Mouse (Mus musculus) embryo, embryonic 11 days (tissue): Measurements from ENCODE around the gene Adprm.

Experiments used
- DNase-seq: peaks from one replicate; pipeline ENCODE4 v3.0.0-alpha.2; 2015

The Adprm gene

DNA sequence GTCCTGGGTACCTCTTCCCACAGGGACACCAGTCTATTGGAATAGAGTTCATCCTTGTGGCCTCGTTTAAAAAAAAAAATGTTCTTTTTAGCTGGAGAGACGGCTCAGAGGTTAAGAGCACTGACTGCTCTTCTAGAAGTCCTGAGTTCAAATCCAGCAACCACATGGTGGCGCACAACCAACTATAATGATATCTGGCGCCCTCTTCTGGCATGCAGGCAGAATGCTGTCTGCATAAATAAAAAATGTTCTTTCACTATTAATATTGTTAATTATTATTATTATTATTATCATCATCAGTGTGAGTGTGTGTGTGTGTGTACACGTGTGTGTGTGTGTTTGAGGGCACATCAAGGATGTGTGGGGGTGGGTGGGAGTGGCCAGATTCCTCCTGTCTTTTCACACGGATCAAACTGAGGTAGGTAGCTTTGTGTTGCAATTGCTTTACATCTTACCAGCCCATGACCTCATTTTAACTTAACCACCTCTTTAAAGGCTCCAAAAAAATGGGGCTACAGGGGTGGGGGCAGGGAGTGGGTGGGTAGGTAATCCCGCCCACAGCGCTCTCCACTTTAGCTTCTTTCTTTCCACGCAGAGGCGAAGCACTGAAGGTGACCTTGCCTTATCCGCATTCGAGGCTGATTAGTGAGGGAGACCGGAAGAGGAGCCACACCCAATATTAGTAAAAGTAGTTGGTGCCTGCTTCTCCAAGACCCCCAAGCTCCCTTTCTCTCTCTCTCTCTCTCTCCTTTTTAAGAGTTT is 29.9 kb downstream of the Adprm start:
- DNase-seq: peak; percentile 50

DNA sequence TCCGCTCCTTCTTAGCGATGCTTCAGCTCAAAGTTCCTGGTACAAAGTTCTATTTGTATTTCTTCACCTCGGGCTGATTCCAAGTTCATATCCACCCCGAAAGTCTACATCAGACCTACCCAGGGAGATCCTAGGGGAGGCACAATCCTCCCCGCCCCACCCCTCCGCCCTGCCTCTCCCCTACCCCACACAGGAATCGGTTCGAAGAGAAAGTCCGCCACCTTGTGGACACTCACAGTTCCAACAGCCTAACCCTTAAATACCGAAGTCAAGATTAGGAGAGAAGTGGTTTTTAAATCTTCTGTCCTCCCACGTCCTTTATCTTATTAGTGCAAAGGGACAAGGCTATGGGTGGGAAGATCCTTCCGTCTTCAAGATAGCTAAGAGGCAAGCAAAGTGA is 31.4 kb downstream of the Adprm start:
- peak; percentile 80 for DNase-seq

DNA sequence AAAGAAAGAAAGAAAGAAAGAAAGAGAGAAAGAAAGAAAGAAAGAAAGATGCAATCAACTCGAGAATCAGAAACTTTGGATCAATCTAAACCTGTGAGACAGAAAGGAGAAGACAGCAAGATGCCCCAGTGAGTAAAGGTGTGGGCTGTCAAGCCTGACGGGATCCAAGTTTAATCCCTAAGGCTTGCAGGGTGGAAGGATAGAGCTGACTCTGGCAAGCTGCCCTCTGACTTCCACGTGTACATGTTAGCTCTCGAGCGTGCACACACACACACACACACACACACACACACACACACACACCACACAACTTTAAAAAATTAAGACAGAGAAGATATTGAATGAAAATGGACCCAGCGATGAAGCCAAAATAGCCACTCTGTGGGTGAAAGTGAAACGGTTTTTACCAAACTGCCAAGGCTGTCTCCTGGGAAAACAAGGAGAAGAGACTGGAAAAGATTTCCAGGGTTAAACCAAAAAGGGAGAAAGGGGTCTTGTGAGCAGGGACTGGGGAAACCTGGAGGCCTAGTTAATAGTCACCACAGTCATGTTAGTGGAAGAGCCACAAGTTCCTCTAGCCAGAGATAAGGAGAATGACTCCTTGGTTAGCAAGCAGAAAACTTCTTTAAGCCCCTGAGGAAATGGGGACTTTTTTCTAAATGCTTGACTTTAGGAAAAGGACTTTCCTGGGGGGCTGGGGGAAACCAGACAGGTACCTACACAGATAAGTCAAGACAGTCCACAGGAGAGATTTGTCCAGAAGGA is 32.5 kb downstream of the Adprm start:
- DNase-seq: no peak

DNA sequence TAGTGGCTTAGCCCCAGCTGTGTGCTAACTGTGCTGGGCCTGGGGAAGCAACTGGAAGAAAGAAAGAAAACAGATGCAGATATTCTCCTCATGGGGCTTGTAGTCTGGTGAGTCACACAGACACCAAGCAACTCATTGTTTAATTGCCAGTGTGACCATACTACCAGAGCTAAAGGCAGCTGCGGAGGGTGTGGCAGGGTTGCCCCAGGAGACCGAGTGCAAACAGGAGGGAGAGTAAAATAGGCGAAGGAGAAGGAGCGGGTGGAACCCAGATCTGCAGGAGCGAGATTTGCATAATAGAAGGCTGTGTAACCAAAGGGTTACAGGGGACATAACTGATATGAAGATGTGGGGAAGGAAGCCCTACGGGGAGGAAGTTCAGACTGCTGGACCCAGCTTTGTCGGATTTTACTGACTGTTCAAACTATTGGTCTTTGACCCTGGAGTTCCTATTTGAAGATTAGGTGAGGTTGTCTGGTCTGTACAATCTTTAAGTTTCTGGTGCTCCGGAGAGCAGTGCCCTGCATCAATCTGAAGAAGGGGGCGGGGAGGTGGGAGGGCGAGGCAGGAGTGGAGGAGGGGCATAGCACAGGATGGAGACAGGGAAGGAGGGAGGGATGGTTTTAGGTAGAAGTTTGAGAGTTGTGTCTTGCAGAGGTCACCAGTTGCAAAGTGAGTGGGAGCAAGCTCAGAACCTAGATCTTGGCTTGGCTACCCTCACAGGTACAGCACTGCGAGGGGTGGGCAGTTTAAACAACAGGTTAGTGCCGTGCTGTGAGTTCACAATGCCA is 34.4 kb downstream of the Adprm start:
- no peak for DNase-seq

DNA sequence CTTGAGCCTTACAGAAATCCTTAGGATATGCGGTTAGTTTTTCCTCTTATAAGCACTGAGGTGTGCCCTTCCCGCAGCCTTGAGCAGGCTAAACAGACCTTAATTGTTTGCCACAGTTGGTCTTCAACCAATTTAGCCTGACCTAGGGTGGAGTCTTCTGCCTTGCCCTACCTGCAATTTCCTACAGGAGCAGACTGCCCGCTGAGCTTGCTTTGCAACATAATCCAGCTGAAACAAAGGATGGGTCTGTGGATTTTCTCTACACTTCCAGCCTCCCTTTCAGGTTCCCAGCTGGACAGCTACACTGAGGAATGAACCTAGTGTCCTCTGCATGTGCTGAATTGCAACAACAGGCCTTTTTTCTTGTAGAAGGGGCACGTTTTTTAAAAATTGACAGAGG is 40.8 kb downstream of the Adprm start:
- DNase-seq: no peak

DNA sequence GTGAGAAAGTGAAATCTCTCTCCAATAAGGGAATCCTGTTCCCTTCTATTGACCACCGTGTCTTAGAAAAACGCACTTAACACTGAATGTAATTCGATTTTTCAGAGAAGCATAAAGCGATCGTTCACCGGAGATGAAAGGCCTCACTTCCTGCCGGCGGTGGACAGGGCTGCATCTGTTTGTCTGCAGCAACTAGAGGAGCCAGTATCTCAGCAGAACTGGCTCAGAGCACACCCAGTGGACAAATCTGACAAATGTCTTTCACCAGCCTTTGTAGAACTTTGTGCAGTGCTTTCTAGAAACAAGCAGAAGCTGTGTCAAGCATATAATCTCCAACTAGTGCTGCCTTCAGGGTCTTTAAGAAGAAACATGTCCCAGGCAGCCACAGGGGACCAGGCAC is 42.0 kb downstream of the Adprm start:
- DNase-seq: peak; percentile 65

DNA sequence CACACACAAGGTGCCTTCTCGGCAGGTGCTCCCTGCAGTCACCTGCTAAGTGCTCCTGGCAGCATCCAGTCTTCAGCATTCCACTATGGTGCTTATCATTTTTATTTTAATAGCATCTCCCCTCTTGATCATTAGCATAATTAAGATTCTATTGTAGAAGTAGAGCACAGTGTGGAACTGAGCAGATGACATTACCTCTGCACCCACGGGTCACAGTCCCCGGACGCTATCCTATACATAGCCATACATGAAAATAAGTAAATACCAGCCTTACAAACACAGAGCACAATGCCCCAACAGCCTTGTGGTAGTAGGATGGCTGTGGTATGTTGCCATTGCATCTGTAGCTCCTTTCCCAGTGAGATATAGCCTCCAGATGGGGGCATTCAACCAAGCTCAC is 43.9 kb downstream of the Adprm start:
- DNase-seq: no peak

DNA sequence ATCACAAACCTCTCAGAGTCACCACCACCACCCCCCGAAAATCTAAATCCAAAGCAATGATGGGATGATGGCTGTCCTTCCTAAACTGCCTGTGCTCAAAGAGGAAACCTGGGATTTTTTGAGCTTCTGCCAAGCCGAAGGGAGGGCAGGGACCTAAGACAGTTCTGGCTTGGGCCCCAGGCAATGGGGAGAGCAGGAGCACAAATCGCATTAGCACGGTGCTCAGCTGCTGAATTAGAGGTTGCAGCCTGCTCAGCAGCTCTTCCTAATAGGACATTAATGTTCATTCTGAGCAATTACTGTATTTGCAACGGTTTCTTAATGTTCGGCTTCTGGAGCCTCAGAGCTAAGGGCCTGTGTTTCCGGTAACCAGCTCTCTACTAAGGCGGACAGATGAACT is 44.4 kb downstream of the Adprm start:
- no peak for DNase-seq

DNA sequence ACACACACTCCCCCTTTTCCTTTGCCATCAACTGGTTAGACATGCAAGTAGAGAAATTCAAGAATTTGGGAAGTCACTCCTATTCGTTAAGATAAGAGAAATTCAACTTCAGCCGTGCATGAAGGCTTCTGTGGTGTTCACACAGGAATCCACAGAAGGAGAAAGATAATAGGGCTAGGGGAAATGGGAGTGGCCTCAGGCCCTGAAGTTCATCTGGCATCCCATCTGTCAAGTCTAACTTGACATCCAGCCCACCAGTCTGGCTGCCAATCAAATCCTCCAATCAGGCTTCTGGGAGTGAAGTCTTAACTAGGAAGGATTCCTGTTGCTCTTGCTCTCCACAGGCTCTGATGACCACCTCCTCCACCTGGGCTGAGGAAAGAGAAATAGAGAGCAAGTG is 49.5 kb downstream of the Adprm start:
- no peak for DNase-seq

DNA sequence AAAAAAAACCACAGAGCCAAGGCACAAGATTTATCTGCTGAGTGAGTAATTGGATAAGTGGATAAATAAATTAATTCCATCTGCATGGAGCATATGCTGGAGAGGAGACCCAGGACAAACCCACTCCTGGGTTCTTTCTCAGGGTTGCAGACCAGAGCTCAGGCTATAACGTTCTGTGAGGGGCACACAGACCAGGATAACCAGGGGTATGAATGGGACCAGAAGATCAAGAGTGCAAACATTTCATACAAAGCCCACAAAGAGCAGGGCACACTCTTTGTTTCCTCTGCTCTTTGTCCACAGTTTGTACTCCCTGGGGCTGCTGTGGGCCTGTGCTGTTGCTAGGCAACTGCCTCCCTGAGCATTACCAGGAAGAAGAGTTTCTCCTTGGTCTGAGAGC is 50.7 kb downstream of the Adprm start:
- DNase-seq: peak; percentile 56

DNA sequence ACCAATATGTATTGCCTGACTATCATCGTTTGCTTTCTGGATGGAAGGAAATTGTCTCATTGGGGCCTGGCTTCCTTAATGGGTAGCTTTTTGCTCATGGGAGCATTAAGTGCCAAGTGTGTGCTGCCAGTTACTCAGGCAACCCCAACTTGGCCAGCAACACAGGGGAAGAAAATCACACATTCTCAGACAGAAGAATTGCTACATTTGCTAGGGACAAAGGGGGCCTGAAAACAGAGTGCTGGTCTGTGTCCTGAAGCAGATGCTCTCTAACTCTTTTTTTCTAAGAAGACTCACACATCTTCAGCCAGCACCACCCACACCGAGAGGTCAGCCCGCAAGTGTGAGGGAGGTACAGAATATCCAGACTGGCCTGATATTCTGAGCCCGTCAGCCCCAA is 51.7 kb downstream of the Adprm start:
- no peak for DNase-seq

DNA sequence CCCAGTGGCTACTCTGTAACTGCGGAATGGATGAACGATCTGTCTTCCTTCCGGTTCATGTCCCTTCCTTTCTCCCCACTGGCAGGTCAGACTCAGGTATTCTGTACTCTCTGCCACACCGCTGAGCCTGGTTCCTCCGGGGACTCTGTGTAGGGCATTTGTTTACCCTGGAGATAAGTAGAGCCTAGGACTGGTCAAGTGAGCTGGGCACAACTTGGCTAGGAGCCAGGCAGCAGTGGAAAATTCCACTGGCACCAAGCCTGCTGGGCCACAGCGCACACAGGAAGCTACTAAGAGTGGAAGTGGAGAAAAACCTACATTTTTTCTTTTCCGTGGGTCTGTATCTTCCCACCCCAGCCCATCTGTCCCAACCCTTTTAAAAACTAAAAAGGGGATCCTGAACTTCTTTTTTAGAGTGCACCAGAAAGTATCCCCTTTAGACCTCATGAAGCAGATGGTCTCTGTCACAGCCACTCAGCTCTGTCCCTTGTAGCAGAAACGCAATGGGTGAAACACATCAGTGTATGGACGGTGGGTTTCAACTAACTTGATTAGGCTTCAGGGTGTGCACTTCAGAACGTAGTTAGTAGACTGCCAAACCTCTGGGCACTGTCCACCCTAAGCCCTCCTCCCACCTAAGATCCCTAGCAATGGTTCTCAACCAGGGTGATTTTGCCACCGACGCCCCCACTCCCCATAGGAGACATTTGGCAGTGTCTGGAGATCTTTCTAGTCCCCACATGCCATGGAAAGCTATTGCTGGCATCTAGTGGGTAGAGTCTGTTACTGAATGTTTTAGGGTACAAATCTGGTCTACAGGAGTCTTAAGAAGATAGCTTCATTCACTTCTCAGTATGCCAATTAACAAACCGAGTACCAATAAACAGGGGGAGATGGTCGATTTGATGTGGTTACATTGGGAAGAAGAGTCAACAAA is 53.7 kb downstream of the Adprm start:
- DNase-seq: no peak

DNA sequence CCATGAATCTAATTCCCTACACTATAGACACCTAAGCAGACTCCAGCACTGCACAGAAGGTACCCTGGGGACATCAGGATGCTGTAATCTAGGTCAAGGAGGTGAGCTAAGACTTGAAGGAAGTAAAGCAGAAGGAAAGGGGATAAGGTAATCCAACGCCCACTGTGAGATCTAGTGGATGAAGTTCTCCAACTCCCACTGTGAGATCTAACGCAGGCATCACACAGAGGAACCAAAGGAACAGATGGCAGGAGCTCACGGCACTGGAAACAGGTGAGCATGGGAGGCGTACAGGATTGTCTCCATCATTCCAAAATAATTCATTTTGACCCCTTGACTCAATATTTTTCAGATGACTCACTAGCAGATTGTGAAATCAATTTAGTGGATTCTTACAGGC is 55.9 kb downstream of the Adprm start:
- DNase-seq: no peak

DNA sequence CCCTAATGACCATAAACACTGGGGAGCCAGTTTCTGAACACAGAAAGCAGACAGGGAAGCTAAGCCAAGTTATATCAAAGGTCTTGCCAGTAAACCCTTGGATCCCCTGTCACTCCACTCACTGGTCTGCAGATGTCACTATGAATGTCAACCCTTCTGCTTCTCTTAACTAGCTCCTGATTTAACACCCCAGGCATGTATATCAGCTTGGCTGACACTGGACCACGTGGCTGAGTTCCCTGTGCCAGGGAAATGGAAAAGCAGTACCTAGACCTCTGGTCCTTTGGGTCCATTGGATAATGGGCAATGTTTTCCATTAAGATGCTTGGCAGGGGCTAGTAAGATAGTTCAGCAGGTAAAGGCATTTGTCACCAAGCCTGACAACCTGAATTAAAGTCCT is 58.7 kb downstream of the Adprm start:
- DNase-seq: no peak

DNA sequence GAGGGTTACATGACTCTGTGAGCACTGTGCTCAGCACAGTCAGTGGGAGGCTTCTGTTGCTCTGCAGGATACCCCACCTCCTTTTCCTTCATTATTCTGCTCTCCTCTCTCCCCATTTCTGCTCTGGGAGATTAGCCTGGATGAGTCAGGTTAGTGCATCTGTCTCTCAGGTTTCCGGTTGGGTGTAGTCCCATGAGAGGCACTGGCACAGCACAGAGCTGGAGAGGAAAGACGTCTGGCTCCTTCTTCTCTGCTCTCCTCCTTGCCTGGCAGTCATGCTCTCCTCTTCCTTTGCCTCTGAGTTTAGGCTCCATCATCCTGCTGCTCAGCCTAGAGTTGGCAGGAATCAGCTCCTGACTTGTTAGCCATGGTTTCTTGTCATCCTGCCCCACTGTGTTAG is 60.2 kb downstream of the Adprm start:
- DNase-seq: no peak
